Mouse (Mus musculus): ENCODE results near the gene Zfand2a. TPM values are rescaled to one million over a fixed set of nuclear protein-coding genes. Genes with fewer than 3 reads are reported as not detected.

Zfand2a gene
- total RNA-seq, 1 experiment from 2014 or later, result 24.4 TPM

DNA sequence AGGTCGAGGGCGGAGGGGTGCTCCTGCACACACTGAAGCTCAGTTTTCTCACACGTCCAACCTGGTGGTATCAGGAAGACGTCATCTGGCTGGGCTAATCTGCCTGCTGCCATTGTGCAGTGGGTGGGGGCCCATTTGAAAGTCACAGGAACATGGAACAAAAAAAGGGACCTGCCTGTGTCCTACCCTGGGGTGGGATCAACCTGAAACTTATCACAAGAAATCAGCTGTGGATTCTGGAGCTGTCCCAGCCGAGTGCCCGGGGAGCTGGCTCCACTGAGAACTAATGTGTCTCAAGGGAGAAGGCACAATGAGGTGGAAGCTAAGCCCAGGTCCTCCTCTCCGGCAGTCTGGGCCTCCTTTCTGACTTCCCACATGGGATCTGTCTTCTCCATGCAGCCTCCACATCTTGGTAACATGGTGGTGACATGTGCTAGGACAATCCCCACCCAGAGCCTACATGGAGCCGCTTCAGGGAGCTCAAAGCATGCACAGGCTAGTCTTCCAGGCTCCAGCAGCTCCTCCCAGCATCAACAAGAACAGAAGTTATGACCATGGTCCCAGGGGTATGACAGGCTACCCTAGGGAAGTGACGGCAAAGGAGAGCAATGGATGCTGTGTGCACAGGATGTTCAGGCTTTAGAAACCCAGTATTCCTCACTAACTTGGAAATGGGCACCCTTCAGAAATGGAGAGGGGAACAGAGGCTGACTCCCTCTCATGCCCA, 50.3 kb downstream of the Zfand2a start:
- no peak for ATAC-seq (replicated peaks; ENCODE audit: low read depth, poor library complexity, severe bottlenecking)

GRCm38 (mm10) chr5:139432747-139433508, 51.4 kb downstream of the Zfand2a start:
- ATAC-seq (replicated peaks; ENCODE audit: low read depth, poor library complexity, severe bottlenecking), result no peak

GRCm38 (mm10) chr5:139432333-139432732, 52.0 kb downstream of the Zfand2a start:
- no peak for ATAC-seq (replicated peaks; ENCODE audit: low read depth, poor library complexity, severe bottlenecking)

GRCm38 (mm10) chr5:139429818-139430341, 54.5 kb downstream of the Zfand2a start:
- no peak for ATAC-seq (replicated peaks; ENCODE audit: low read depth, poor library complexity, severe bottlenecking)

- no peak for ATAC-seq (replicated peaks; ENCODE audit: low read depth, poor library complexity, severe bottlenecking)
These were observed 56.4 kb downstream of the Zfand2a start for GRCm38 (mm10) chr5:139427989-139428388.

- ATAC-seq (replicated peaks; ENCODE audit: low read depth, poor library complexity, severe bottlenecking), result no peak
These were observed 57.3 kb downstream of the Zfand2a start for GRCm38 (mm10) chr5:139427001-139427400.

DNA sequence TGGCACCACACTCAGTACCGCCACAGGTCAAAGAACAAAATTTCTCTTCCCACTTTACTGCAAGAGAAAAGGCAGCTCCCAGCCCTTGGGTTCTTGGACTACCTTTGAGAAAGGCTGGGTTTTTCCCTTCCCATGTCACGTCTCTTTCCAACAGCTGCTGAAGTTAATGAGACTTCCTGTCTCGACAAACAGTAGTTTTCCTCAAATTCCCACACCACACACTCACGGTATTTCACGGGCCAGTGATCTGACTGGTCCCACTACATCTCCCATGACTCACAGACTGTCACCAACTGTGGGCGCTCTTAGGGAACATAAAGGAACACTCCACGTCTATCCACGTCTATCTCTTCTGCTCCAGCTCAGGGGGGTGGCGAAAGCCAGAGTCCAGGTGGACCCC, 59.2 kb downstream of the Zfand2a start:
- ATAC-seq (replicated peaks; ENCODE audit: low read depth, poor library complexity, severe bottlenecking), result no peak

DNA sequence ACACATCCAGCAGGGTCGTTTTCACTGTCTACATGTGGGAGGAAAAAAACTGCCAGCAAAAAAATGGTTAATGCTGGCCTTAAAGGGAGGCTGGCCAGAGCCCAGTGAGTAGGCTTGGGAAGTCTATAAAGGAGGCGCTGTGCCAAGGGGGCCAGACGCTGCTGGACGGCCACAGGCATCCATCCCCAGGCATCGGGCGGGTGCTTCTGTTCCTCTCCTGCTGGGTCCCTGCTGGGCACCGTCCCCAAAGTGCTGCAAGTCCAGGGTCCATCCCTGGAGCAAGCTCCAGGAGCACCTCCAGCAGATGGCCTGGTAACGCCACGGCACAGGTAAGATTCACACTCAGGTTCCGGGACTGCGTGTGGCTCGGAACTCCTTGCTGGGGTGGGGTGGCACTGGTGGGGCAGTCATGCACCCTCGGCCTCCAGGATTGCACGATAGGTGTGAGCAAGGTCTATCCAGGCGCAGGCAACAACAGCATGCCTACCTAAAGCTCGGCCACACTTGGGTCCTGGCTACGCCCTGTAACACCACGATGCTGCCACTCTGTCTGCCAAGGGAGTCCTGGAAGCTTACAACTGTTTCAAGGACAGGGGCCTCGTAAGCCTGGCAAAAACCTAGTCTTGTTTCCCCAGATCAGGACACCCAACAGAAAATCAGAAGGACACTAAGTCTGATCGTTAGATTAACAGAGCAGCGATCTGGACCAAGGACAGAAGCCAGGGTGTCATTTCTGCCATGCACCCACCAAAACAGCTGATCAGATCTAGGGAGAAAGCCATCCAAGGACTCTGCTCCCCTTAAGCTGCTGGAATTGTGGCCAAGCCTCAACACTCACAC, 61.1 kb downstream of the Zfand2a start, which contains the start of gene Gper1:
Gene Gper1 (plus strand): TSS at position 126 of the 840 bp plus-strand sequence.
- no peak for ATAC-seq (replicated peaks; ENCODE audit: low read depth, poor library complexity, severe bottlenecking)

Other genes with a start within 250 kb of the Zfand2a start
- gene Get4, start 232.2 kb downstream of the Zfand2a start, total RNA-seq (2017), result 13.4 and 31.2 TPM in 2 replicates
- gene Adap1, start 158.9 kb downstream of the Zfand2a start, total RNA-seq (2017), result 15.8 and 25.8 TPM in 2 replicates
- 10.9 and 17.8 TPM in 2 replicates for gene Cox19, start 133.1 kb downstream of the Zfand2a start, total RNA-seq (2017)
- not detected in 2 replicates for gene Cyp2w1, start 131.9 kb downstream of the Zfand2a start, total RNA-seq (2017)
- 4.9 and 5.4 TPM in 2 replicates for gene Gpr146, start 106.9 kb downstream of the Zfand2a start, total RNA-seq (2017)
- gene C130050O18Rik, start 79.3 kb downstream of the Zfand2a start, total RNA-seq (2017), result 0.53 and 1.6 TPM in 2 replicates
- gene Gper1, start 61.4 kb downstream of the Zfand2a start, total RNA-seq (2017), result not detected in 2 replicates
- 49.9 and 55.0 TPM in 2 replicates for gene 3110082I17Rik, start 24.0 kb downstream of the Zfand2a start, total RNA-seq (2017)
- gene Uncx, start 58.9 kb upstream of the Zfand2a start, total RNA-seq (2017), result not detected in 2 replicates

Measured in common myeloid progenitor, adult 5-6 weeks (primary cell).